Mouse (Mus musculus) stomach, postnatal 0 days (tissue): ENCODE data around the gene Serpina1e. TPM values are rescaled to one million over a fixed set of nuclear protein-coding genes. Genes with fewer than 3 reads are reported as not detected.

Experiments
- ATAC-seq: fragments of 200-750 bp; cut with Nextera tagmentation; 2 replicates; pipeline ENCODE4 v1.8.0; 2017; ENCODE audit not compliant: low FRiP score, low TSS enrichment
- DNase-seq: peaks from one replicate; pipeline ENCODE4 v3.0.0-alpha.2; 2016; ENCODE audit warnings: low spot score
- H3K27ac ChIP-seq: fragments of 300-500 bp; sonication (generic); replicated peaks from 2 replicates; pipeline ENCODE4 v1.5.1; 2014; ENCODE audit warnings: mild to moderate bottlenecking, control low read depth
- H3K27me3 ChIP-seq: fragments of 300-500 bp; sonication (generic); 2 replicates; pipeline ENCODE4 v1.6.1; 2014; ENCODE audit warnings: low read length; ENCODE audit not compliant: control insufficient read depth, insufficient read depth
- H3K36me3 ChIP-seq: fragments of 300-500 bp; sonication (generic); 2 replicates; pipeline ENCODE4 v1.6.1; 2014; ENCODE audit warnings: low read length, mixed read lengths; ENCODE audit not compliant: control insufficient read depth, insufficient read depth
- H3K4me1 ChIP-seq: fragments of 300-500 bp; sonication (generic); replicated peaks from 2 replicates; pipeline ENCODE4 v1.6.1; 2014; ENCODE audit warnings: antibody characterized with exemption; ENCODE audit not compliant: control insufficient read depth, insufficient read depth
- H3K4me2 ChIP-seq: fragments of 300-500 bp; sonication (generic); replicated peaks from 2 replicates; pipeline ENCODE4 v1.6.1; 2014; ENCODE audit warnings: low read depth, mild to moderate bottlenecking, control low read depth, moderate library complexity
- H3K4me3 ChIP-seq: fragments of 300-500 bp; sonication (generic); 2 replicates; pipeline ENCODE4 v1.5.1; 2014; ENCODE audit warnings: low read depth, low read length, control low read depth
- H3K9ac ChIP-seq: fragments of 300-500 bp; sonication (generic); 2 replicates; pipeline ENCODE4 v1.6.1; 2014; ENCODE audit warnings: mild to moderate bottlenecking, low read length, control low read depth, mixed read lengths
- H3K9me3 ChIP-seq: fragments of 300-500 bp; sonication (generic); 2 replicates; pipeline ENCODE4 v1.6.1; 2016; ENCODE audit warnings: low read length; ENCODE audit not compliant: control insufficient read depth
- CTCF ChIP-seq: IDR thresholded peaks from 2 replicates; pipeline ENCODE4 v1.5.1; 2016; ENCODE audit warnings: antibody characterized with exemption, low read depth, mild to moderate bottlenecking, moderate library complexity
- EP300 ChIP-seq: optimal IDR thresholded peaks from 2 replicates; pipeline ENCODE3; 2016; ENCODE audit warnings: antibody characterized with exemption
- WGBS: fragments of 180-500 bp; shearing (Covaris S2); extraction: QIAGEN DNeasy Blood & Tissue Kit; methylation state at CpG from one replicate; pipeline ENCODE4 v1.1.7; 2014; 5-methylcytosine and 5-hydroxymethylcytosine counted together
- polyA plus RNA-seq: library from polyadenylated mRNA; unstranded; fragments of >200 nt; fragmentation: Nextera tagmentation; extraction: Ambion mirVana; gene quantifications from 2 replicates; pipeline ENCODE4 v1.2.1, GENCODE M21; 2015

Serpina1e gene
- polyA plus RNA-seq, 1 experiment from 2014 or later = 5.0 TPM

DNA sequence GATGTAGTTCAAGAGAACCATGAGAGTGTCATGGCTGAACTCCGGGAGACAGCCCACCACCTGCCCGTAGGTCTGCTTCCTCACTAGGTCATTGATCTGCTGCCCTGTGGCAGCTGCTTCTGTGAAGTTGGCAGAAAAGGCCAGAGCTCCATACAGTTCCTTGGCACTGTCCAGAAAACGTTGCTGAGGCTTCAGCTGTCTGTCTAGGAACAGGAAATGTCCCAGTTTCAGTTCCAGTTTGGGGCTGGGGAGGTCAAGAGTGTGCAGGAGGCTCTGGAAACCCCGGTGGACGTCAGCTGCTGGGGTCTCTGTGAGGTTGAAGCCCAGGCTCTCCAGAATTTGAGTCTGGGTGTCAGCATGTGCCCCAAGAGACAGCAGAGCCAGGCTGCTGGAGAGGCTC, 27.1 kb upstream of the Serpina1e start:
- H3K36me3 ChIP-seq = no peaks in the 10 kb centered on the region
- H3K4me2 ChIP-seq = no peak overlapping the region
- WGBS = 56% methylated on average over 5 of the region's 5 CpGs
- TF ChIP-seq EP300 = no peak
- TF ChIP-seq CTCF = no peak
- no peak overlapping the region for H3K9ac ChIP-seq
- H3K27ac ChIP-seq = no peak overlapping the region
- H3K4me3 ChIP-seq = no peak overlapping the region
- no peaks in the 10 kb centered on the region for H3K27me3 ChIP-seq
- DNase-seq (no peak), ATAC-seq (no peak)
- H3K4me1 ChIP-seq = no peaks in the 10 kb centered on the region
- H3K9me3 ChIP-seq = no peaks in the 10 kb centered on the region

DNA sequence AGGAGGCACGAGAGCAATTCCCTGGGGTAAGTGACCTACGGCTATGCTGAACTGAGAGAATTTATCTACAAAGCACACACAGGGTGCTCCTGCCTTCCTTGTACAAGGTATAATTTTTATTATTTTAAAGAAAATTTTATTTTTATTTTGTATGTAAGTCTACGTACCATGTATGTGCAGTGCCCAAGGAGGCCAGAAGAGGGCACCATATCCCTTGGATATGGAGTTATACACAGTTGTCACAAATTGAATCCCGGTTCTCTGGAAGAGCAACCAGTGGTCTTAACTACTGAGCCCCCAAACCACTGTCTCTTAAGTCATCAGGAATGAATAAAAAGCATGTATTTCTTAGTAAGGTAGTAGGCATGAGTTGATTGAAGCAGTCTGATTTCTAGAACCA, 26.2 kb upstream of the Serpina1e start:
- Histone ChIP-seq H3K36me3 (no peaks in the 10 kb centered on the region), H3K27me3 (no peaks in the 10 kb centered on the region), H3K4me2 (no peak overlapping the region), H3K9me3 (no peaks in the 10 kb centered on the region), H3K4me3 (no peak overlapping the region), H3K4me1 (no peaks in the 10 kb centered on the region), H3K27ac (no peak overlapping the region), H3K9ac (no peak overlapping the region)
- ATAC-seq (no peak), DNase-seq (peak; percentile 53)
- 54% methylated on average over 4 of the region's 4 CpGs for WGBS
- TF ChIP-seq EP300 (no peak), CTCF (peak; percentile 75)

DNA sequence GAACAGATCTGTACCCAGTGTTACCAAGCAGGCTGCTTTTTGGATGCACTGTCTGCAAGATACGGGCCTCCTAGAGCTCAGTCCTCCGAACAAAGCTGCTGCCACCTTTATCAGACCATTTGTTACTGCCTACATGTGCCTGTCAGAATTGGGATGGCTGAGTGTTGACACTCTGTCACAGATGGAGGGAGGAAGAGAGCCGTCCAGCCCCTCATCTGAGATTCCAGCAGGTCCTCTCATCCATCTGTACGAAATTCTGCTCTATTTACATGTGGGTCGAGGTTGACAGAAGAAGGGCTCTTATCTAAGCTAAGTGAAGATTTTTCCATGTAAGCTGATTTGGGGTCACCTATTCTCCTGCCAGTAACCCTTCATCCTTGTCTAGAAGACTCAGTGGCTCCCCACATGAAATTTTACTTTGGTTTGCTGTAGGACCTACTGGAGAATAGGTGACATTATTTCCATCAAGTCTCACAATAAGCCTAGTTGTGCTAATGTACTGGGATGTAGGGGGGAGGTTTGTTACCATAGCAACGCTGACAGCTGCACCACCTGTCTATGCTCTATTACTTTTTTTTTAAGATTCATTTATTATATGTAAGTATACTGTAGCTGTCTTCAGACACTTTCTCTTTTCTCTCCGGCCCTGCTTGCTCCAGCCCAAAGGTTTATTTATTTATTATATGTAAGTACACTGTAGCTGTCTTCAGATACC, 23.0 kb upstream of the Serpina1e start:
- Histone ChIP-seq H3K27me3 (no peaks in the 10 kb centered on the region), H3K4me2 (no peak overlapping the region), H3K27ac (no peak overlapping the region), H3K36me3 (no peaks in the 10 kb centered on the region), H3K4me3 (no peak overlapping the region), H3K9ac (no peak overlapping the region), H3K9me3 (no peaks in the 10 kb centered on the region), H3K4me1 (no peaks in the 10 kb centered on the region)
- no peak for DNase-seq
- no peak for ATAC-seq
- no peak for TF ChIP-seq CTCF
- no peak for TF ChIP-seq EP300
- WGBS = 42% methylated on average over 7 of the region's 7 CpGs

DNA sequence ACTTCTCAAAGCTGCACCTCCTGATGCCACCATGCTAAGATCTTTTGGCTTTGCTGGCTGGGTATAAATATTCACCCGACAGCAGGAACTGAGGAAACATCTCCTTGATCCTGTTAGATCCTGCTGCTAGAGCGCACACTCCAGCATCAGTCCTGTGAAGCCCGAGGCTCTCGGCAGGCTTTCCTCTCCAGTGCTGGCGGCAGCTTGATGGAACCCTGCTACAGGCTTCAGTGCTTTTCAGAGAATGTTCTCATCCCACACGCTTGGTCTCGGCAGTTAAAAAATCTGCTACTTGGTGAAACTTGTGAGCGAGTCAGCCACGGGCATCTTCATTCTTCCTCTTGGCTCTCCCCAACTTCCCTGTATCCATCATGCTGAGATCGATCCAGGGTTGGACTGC, 19.5 kb upstream of the Serpina1e start:
- no peak for ATAC-seq
- no peak overlapping the region for H3K9ac ChIP-seq
- TF ChIP-seq CTCF = no peak
- TF ChIP-seq EP300 = no peak
- WGBS = 85% methylated on average over 10 of the region's 10 CpGs
- H3K4me1 ChIP-seq = no peaks in the 10 kb centered on the region
- no peaks in the 10 kb centered on the region for H3K9me3 ChIP-seq
- no peaks in the 10 kb centered on the region for H3K27me3 ChIP-seq
- DNase-seq = no peak
- H3K27ac ChIP-seq = no peak overlapping the region
- no peaks in the 10 kb centered on the region for H3K36me3 ChIP-seq
- H3K4me2 ChIP-seq = no peak overlapping the region
- H3K4me3 ChIP-seq = no peak overlapping the region

- H3K4me2 ChIP-seq = no peak overlapping the region
- no peak overlapping the region for H3K4me3 ChIP-seq
- WGBS = 30% methylated on average over 5 of the region's 5 CpGs
- TF ChIP-seq EP300 = no peak
- TF ChIP-seq CTCF = peak; percentile 78
- H3K9me3 ChIP-seq = no peaks in the 10 kb centered on the region
- ATAC-seq (peak; percentile 66), DNase-seq (peak; percentile 70)
- H3K9ac ChIP-seq = no peak overlapping the region
- no peaks in the 10 kb centered on the region for H3K27me3 ChIP-seq
- H3K4me1 ChIP-seq = no peaks in the 10 kb centered on the region
- no peaks in the 10 kb centered on the region for H3K36me3 ChIP-seq
- no peak overlapping the region for H3K27ac ChIP-seq
Measured at GRCm38 (mm10) chr12:103977846-103978245, 19.1 kb upstream of the Serpina1e start.

DNA sequence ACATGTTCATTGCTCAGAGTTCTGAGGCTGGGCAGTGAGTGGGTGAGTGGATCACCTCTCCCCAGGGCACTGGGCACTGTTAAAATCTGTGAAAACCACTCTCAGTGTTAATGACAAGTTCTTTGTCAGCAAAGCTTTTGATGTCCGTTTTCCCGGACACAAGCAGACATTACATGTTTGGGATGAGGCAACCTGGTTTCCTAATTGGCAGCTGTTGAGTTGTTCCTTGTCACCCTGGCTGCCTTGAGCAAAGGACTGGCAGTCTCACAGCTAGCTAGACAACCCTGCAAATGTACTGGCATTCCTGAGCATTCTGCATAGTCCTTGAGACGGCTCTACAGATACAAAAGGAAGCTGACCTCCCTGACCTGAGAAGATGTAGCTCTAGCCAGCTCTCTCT, 18.3 kb upstream of the Serpina1e start:
- TF ChIP-seq CTCF (no peak), EP300 (no peak)
- H3K27me3 ChIP-seq = no peaks in the 10 kb centered on the region
- no peaks in the 10 kb centered on the region for H3K9me3 ChIP-seq
- no peaks in the 10 kb centered on the region for H3K36me3 ChIP-seq
- no peak overlapping the region for H3K4me3 ChIP-seq
- WGBS = 75% methylated on average over 3 of the region's 3 CpGs
- H3K27ac ChIP-seq = no peak overlapping the region
- DNase-seq = no peak
- no peak overlapping the region for H3K9ac ChIP-seq
- H3K4me2 ChIP-seq = no peak overlapping the region
- no peak for ATAC-seq
- no peaks in the 10 kb centered on the region for H3K4me1 ChIP-seq
